Mouse (Mus musculus) forebrain, embryonic 15.5 days (tissue): ENCODE data around the gene Prr29. TPM values are rescaled to one million over a fixed set of nuclear protein-coding genes. Genes with fewer than 3 reads are reported as not detected.

Source experiments
- ATAC-seq: fragments of 200-750 bp; cut with Nextera tagmentation; replicated peaks from 2 replicates; pipeline ENCODE4 v1.8.0; 2017; ENCODE audit warnings: mild to moderate bottlenecking, moderate TSS enrichment, moderate library complexity
- H3K27ac ChIP-seq: fragments of 300-500 bp; sonication (generic); replicated peaks from 2 replicates; pipeline ENCODE4 v1.5.1; 2015; ENCODE audit warnings: mild to moderate bottlenecking, inconsistent platforms
- H3K27me3 ChIP-seq: fragments of 300-500 bp; sonication (generic); 2 replicates; pipeline ENCODE4 v1.6.1; 2015; ENCODE audit warnings: inconsistent platforms
- H3K36me3 ChIP-seq: fragments of 300-500 bp; sonication (generic); 2 replicates; pipeline ENCODE4 v1.6.1; 2015; ENCODE audit warnings: mild to moderate bottlenecking, inconsistent platforms
- H3K4me1 ChIP-seq: fragments of 300-500 bp; sonication (generic); 2 replicates; pipeline ENCODE4 v1.6.1; 2015; ENCODE audit warnings: inconsistent platforms
- H3K4me2 ChIP-seq: fragments of 300-500 bp; sonication (generic); replicated peaks from 2 replicates; pipeline ENCODE4 v1.6.1; 2015; ENCODE audit warnings: mild to moderate bottlenecking, inconsistent platforms
- H3K4me3 ChIP-seq: fragments of 300-500 bp; sonication (generic); 2 replicates; pipeline ENCODE4 v1.5.1; 2015; ENCODE audit warnings: mild to moderate bottlenecking, inconsistent platforms
- H3K9ac ChIP-seq: fragments of 300-500 bp; sonication (generic); replicated peaks from 2 replicates; pipeline ENCODE4 v1.6.1; 2015; ENCODE audit warnings: mild to moderate bottlenecking, inconsistent platforms
- H3K9me3 ChIP-seq: fragments of 300-500 bp; sonication (generic); 2 replicates; pipeline ENCODE4 v1.6.1; 2016; ENCODE audit warnings: inconsistent platforms
- WGBS: fragments of 180-500 bp; shearing (Covaris S2); methylation state at CpG from one replicate; pipeline ENCODE4 v1.1.7; 2015; ENCODE audit warnings: mixed read lengths; 5-methylcytosine and 5-hydroxymethylcytosine counted together
- polyA plus RNA-seq: library from polyadenylated mRNA; unstranded; fragments of >200 nt; fragmentation: Nextera tagmentation; extraction: Ambion mirVana; gene quantifications from 2 replicates; pipeline ENCODE4 v1.2.1, GENCODE M21; 2015

Prr29 gene
- not detected in 2 replicates for polyA plus RNA-seq

- ATAC-seq: no peak
Observed at GRCm38 (mm10) chr11:106365366-106365765, at the start of gene Prr29. Gene Prr29 (plus strand): TSS chr11:106365472.

GRCm38 (mm10) chr11:106316416-106316815 lies 48.9 kb upstream of the Prr29 start:
- H3K4me1 ChIP-seq: no peaks in the 10 kb centered on the region
- H3K4me3 ChIP-seq: no peak overlapping the region
- no peaks in the 10 kb centered on the region for H3K27me3 ChIP-seq
- ATAC-seq: no peak
- no peak overlapping the region for H3K9ac ChIP-seq
- H3K36me3 ChIP-seq: no peaks in the 10 kb centered on the region
- H3K27ac ChIP-seq: no peak overlapping the region
- 57% methylated on average over 1 of the region's 1 CpGs for WGBS
- H3K4me2 ChIP-seq: no peak overlapping the region
- no peaks in the 10 kb centered on the region for H3K9me3 ChIP-seq

More at GRCm38 (mm10) chr11:106365366-106365765, at the start of gene Prr29:
- Histone ChIP-seq H3K4me1 (0 out of 2 replicates have a peak, but pooled peaks cover 4% of the 10 kb centered on the region), H3K9ac (no peak within 1 kb of the TSS), H3K27me3 (no peaks in the 10 kb centered on the region), H3K36me3 (no peaks in the 10 kb centered on the region), H3K27ac (no peak within 1 kb of the TSS), H3K9me3 (no peaks in the 10 kb centered on the region), H3K4me3 (no peak within 1 kb of the TSS), H3K4me2 (no peak within 1 kb of the TSS)
- 63% methylated on average over 10 of the region's 10 CpGs for WGBS

GRCm38 (mm10) chr11:106317801-106318200 lies 47.5 kb upstream of the Prr29 start:
- no peak overlapping the region for H3K9ac ChIP-seq
- H3K4me1 ChIP-seq: no peaks in the 10 kb centered on the region
- no peaks in the 10 kb centered on the region for H3K27me3 ChIP-seq
- no peak for ATAC-seq
- 85% methylated on average over 7 of the region's 7 CpGs for WGBS
- no peak overlapping the region for H3K4me3 ChIP-seq
- no peak overlapping the region for H3K4me2 ChIP-seq
- H3K27ac ChIP-seq: no peak overlapping the region
- no peaks in the 10 kb centered on the region for H3K36me3 ChIP-seq
- H3K9me3 ChIP-seq: no peaks in the 10 kb centered on the region

GRCm38 (mm10) chr11:106318406-106319366 lies 46.6 kb upstream of the Prr29 start:
- H3K27me3 ChIP-seq: no peaks in the 10 kb centered on the region
- 82% methylated on average over 21 of the region's 21 CpGs for WGBS
- no peaks in the 10 kb centered on the region for H3K4me1 ChIP-seq
- H3K27ac ChIP-seq: no peak overlapping the region
- no peaks in the 10 kb centered on the region for H3K9me3 ChIP-seq
- no peak for ATAC-seq
- no peak overlapping the region for H3K4me2 ChIP-seq
- no peaks in the 10 kb centered on the region for H3K36me3 ChIP-seq
- H3K4me3 ChIP-seq: no peak overlapping the region
- no peak overlapping the region for H3K9ac ChIP-seq

GRCm38 (mm10) chr11:106324858-106325257 lies 40.4 kb upstream of the Prr29 start:
- H3K27me3 ChIP-seq: no peaks in the 10 kb centered on the region
- H3K4me2 ChIP-seq: no peak overlapping the region
- no peak for ATAC-seq
- H3K27ac ChIP-seq: no peak overlapping the region
- H3K4me3 ChIP-seq: no peak overlapping the region
- H3K4me1 ChIP-seq: no peaks in the 10 kb centered on the region
- WGBS: 72% methylated on average over 5 of the region's 5 CpGs
- H3K9ac ChIP-seq: no peak overlapping the region
- H3K9me3 ChIP-seq: no peaks in the 10 kb centered on the region
- no peaks in the 10 kb centered on the region for H3K36me3 ChIP-seq

GRCm38 (mm10) chr11:106325566-106326206 lies 39.6 kb upstream of the Prr29 start:
- Histone ChIP-seq H3K4me3 (no peak overlapping the region), H3K36me3 (no peaks in the 10 kb centered on the region), H3K27ac (no peak overlapping the region), H3K27me3 (no peaks in the 10 kb centered on the region), H3K9ac (no peak overlapping the region), H3K4me2 (no peak overlapping the region), H3K9me3 (no peaks in the 10 kb centered on the region), H3K4me1 (no peaks in the 10 kb centered on the region)
- 71% methylated on average over 8 of the region's 8 CpGs for WGBS
- ATAC-seq: no peak

GRCm38 (mm10) chr11:106326475-106326874 lies 38.8 kb upstream of the Prr29 start:
- no peak overlapping the region for H3K9ac ChIP-seq
- 88% methylated on average over 8 of the region's 8 CpGs for WGBS

GRCm38 (mm10) chr11:106328521-106328920 lies 36.8 kb upstream of the Prr29 start:
- H3K9me3 ChIP-seq: no peaks in the 10 kb centered on the region
- no peaks in the 10 kb centered on the region for H3K27me3 ChIP-seq
- no peak for ATAC-seq
- H3K4me3 ChIP-seq: no peak overlapping the region
- no peak overlapping the region for H3K9ac ChIP-seq
- H3K27ac ChIP-seq: no peak overlapping the region
- H3K36me3 ChIP-seq: no peaks in the 10 kb centered on the region
- H3K4me2 ChIP-seq: no peak overlapping the region
- WGBS: 73% methylated on average over 5 of the region's 5 CpGs
- H3K4me1 ChIP-seq: no peaks in the 10 kb centered on the region

More at GRCm38 (mm10) chr11:106326475-106326874, 38.8 kb upstream of the Prr29 start:
- H3K4me1 ChIP-seq: no peaks in the 10 kb centered on the region
- no peak for ATAC-seq
- H3K4me2 ChIP-seq: no peak overlapping the region
- no peaks in the 10 kb centered on the region for H3K36me3 ChIP-seq
- H3K4me3 ChIP-seq: no peak overlapping the region
- no peaks in the 10 kb centered on the region for H3K27me3 ChIP-seq
- no peak overlapping the region for H3K27ac ChIP-seq
- H3K9me3 ChIP-seq: no peaks in the 10 kb centered on the region

GRCm38 (mm10) chr11:106329128-106329527 lies 36.1 kb upstream of the Prr29 start:
- Histone ChIP-seq H3K4me1 (no peaks in the 10 kb centered on the region), H3K4me2 (no peak overlapping the region), H3K9me3 (no peaks in the 10 kb centered on the region), H3K36me3 (no peaks in the 10 kb centered on the region), H3K27ac (no peak overlapping the region), H3K27me3 (no peaks in the 10 kb centered on the region), H3K4me3 (no peak overlapping the region), H3K9ac (no peak overlapping the region)
- no peak for ATAC-seq
- 73% methylated on average over 6 of the region's 6 CpGs for WGBS

- no peaks in the 10 kb centered on the region for H3K27me3 ChIP-seq
- no peak overlapping the region for H3K4me3 ChIP-seq
- no peaks in the 10 kb centered on the region for H3K36me3 ChIP-seq
- H3K9ac ChIP-seq: no peak overlapping the region
- no peak overlapping the region for H3K4me2 ChIP-seq
- no peaks in the 10 kb centered on the region for H3K9me3 ChIP-seq
- 80% methylated on average over 7 of the region's 7 CpGs for WGBS
- ATAC-seq: no peak
- no peak overlapping the region for H3K27ac ChIP-seq
- no peaks in the 10 kb centered on the region for H3K4me1 ChIP-seq
Observed at GRCm38 (mm10) chr11:106329682-106330081, 35.6 kb upstream of the Prr29 start.

GRCm38 (mm10) chr11:106332458-106332857 lies 32.8 kb upstream of the Prr29 start:
- 46% methylated on average over 4 of the region's 4 CpGs for WGBS
- Histone ChIP-seq H3K9ac (no peak overlapping the region), H3K27ac (no peak overlapping the region), H3K4me2 (no peak overlapping the region), H3K27me3 (no peaks in the 10 kb centered on the region), H3K36me3 (no peaks in the 10 kb centered on the region), H3K9me3 (no peaks in the 10 kb centered on the region), H3K4me3 (no peak overlapping the region), H3K4me1 (no peaks in the 10 kb centered on the region)
- ATAC-seq: no peak

GRCm38 (mm10) chr11:106334066-106334465 lies 31.2 kb upstream of the Prr29 start:
- H3K36me3 ChIP-seq: no peaks in the 10 kb centered on the region
- H3K27ac ChIP-seq: no peak overlapping the region
- ATAC-seq: no peak
- H3K27me3 ChIP-seq: no peaks in the 10 kb centered on the region
- H3K9me3 ChIP-seq: no peaks in the 10 kb centered on the region
- no peak overlapping the region for H3K4me2 ChIP-seq
- H3K9ac ChIP-seq: no peak overlapping the region
- H3K4me3 ChIP-seq: no peak overlapping the region
- 19% methylated on average over 2 of the region's 2 CpGs for WGBS
- H3K4me1 ChIP-seq: no peaks in the 10 kb centered on the region
